Mouse (Mus musculus): Measurements from ENCODE around the gene Rps24.

Rps24 gene

GRCm38 (mm10) chr14:24512527-24513161, 25.7 kb downstream of the Rps24 start:
- no peak for DNase-seq (ENCODE audit: low spot score in 2 of 2)

GRCm38 (mm10) chr14:24521597-24521996, 34.7 kb downstream of the Rps24 start:
- DNase-seq (ENCODE audit: low spot score in 2 of 2) = no peak

- no peak for DNase-seq (ENCODE audit: low spot score in 2 of 2)
These were observed 38.2 kb downstream of the Rps24 start for GRCm38 (mm10) chr14:24525137-24525536.

- no peak for DNase-seq (ENCODE audit: low spot score in 2 of 2)
These were observed 38.9 kb downstream of the Rps24 start for GRCm38 (mm10) chr14:24525677-24526415.

GRCm38 (mm10) chr14:24526440-24526839, 39.5 kb downstream of the Rps24 start:
- no peak for DNase-seq (ENCODE audit: low spot score in 2 of 2)

GRCm38 (mm10) chr14:24530228-24530627, 43.3 kb downstream of the Rps24 start:
- no peak for DNase-seq (ENCODE audit: low spot score in 2 of 2)

GRCm38 (mm10) chr14:24534865-24535545, 48.1 kb downstream of the Rps24 start:
- no peak for DNase-seq (ENCODE audit: low spot score in 2 of 2)

GRCm38 (mm10) chr14:24542901-24543300, 56.0 kb downstream of the Rps24 start:
- no peak for DNase-seq (ENCODE audit: low spot score in 2 of 2)

- peak; percentile 9 to 20 for DNase-seq (ENCODE audit: low spot score in 2 of 2)
These were observed 57.1 kb downstream of the Rps24 start for GRCm38 (mm10) chr14:24544057-24544456.

Measured in frontal cortex, postnatal 25 days (tissue).